Comparison of ENCODE assay signal across 14 mouse cellular contexts in the genomic region with DNA sequence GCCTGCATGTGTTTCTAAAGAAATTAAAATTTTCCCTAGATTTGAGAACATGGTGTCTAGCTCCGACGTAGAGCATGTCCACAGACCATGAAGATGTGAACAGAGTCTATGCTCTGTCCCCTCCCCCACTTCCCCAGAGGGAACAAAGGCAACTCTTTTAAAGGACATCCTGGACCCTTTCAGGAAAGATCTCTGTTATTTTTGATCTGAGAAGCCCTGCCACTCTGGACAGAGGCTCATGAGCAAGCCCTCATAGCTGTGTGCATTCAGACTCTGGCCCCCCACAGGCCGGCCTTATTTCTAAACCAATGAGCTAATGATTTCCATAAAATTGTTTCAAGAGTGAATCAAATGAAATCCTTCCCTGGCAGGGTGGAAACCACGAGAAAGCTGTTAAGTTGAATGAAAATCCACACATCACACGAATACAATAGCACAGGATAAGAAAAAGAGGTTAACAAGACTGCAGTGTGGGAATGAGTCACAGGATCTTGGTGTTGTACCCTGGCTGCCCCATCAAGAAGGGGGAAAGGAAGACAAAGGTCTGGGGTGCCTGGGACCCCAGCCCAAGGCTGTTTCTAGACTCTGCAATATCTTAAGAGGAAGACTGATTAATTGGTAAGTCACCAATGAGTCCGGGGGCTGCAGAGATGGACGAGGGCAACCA.
DNase-seq lines count a peak whose midpoint lies in the region; ATAC-seq and TF ChIP-seq lines count a peak whose summit lies in the region.
"Had no signal": no experiment of that assay in that cellular context is flagged by ENCODE, and none has a peak within 500 bp of the region (broad histone marks: within the 10 kb centered on the region; RNA-seq: fewer than 3 reads in every experiment).

No protein-coding gene starts in this region.

- DNase-seq in heart, postnatal 36 days: no peak
- DNase-seq in lung, embryonic 14.5 days: peak; percentile 32
- no peak for DNase-seq in lung, postnatal 4 days
- no peak for DNase-seq in left cerebral cortex, adult 2 months (ENCODE audit: extremely low spot score in 1 of 2, low spot score in 2 of 2)
- DNase-seq: cerebellum, adult 8-10 months; heart, postnatal 4 days; liver, postnatal 0 days; right cerebral cortex, postnatal 4 days had no signal

- 54% methylated on average over 7 of the region's 7 CpGs for WGBS in heart, embryonic 11.5 days (ENCODE audit: insufficient replicate concordance)
- 69% methylated on average over 7 of the region's 7 CpGs for WGBS in lung, embryonic 14.5 days
- 18% methylated on average over 7 of the region's 7 CpGs for WGBS in forebrain, embryonic 12.5 days
- WGBS in limb, embryonic 13.5 days: 47% methylated on average over 7 of the region's 7 CpGs
- 75% methylated on average over 7 of the region's 7 CpGs for WGBS in intestine, embryonic 16.5 days

- ATAC-seq in heart, embryonic 11.5 days (replicated peaks; ENCODE audit: insufficient number of reproducible peaks, low FRiP score, low TSS enrichment): no peak
- no peak for ATAC-seq in lung, embryonic 14.5 days (ENCODE audit: insufficient read depth)
- peak; percentile 65 for ATAC-seq in forebrain, embryonic 12.5 days (ENCODE audit: low FRiP score)
- no peak for ATAC-seq in limb, embryonic 13.5 days (ENCODE audit: low FRiP score, low read depth)
- ATAC-seq in intestine, embryonic 16.5 days: no peak
- ATAC-seq: activated CD4-positive, CD25-positive, alpha-beta regulatory T cell, adult 4 months; liver, postnatal 0 days had no signal

- H3K27me3 ChIP-seq in heart, embryonic 11.5 days (ENCODE audit: control insufficient read depth, insufficient read depth, low read length): no peaks in the 10 kb centered on the region
- H3K27me3 ChIP-seq in lung, embryonic 14.5 days (ENCODE audit: insufficient read depth, low read length): no peaks in the 10 kb centered on the region
- H3K27me3 ChIP-seq in forebrain, embryonic 12.5 days: peaks cover 11% of the 10 kb centered on the region
- H3K27me3 ChIP-seq in limb, embryonic 13.5 days: no peaks in the 10 kb centered on the region
- no peaks in the 10 kb centered on the region for H3K27me3 ChIP-seq in intestine, embryonic 16.5 days (replicated peaks; ENCODE audit: control insufficient read depth, insufficient read depth, low read length)
- H3K27me3 ChIP-seq: stomach, embryonic 15.5 days had no signal

- H3K27ac ChIP-seq in heart, embryonic 11.5 days (ENCODE audit: low read depth, low read length): peak overlapping the region; percentile 59
- no peak overlapping the region for H3K27ac ChIP-seq in lung, embryonic 14.5 days (ENCODE audit: low read depth)
- H3K27ac ChIP-seq in forebrain, embryonic 12.5 days: peak overlapping the region; percentile 75
- peak overlapping the region; percentile 56 for H3K27ac ChIP-seq in limb, embryonic 13.5 days
- H3K27ac ChIP-seq in intestine, embryonic 16.5 days (ENCODE audit: low read length): no peak overlapping the region
- H3K27ac ChIP-seq in left cerebral cortex, adult 2 months: no peak overlapping the region
- H3K27ac ChIP-seq: stomach, embryonic 15.5 days had no signal

- intact Hi-C loops in heart, postnatal 36 days (cut with DNase I): no loop called here
- intact Hi-C loops in left cerebral cortex, adult 2 months (cut with DNase I): no loop called here

- peaks cover 35% of the 10 kb centered on the region for H3K4me1 ChIP-seq in heart, embryonic 11.5 days (ENCODE audit: control insufficient read depth, insufficient read depth, low read length)
- no peaks in the 10 kb centered on the region for H3K4me1 ChIP-seq in lung, embryonic 14.5 days (ENCODE audit: insufficient read depth)
- peaks cover 33% of the 10 kb centered on the region for H3K4me1 ChIP-seq in forebrain, embryonic 12.5 days
- peaks cover 21% of the 10 kb centered on the region for H3K4me1 ChIP-seq in limb, embryonic 13.5 days
- 0 out of 2 replicates have a peak, but pooled peaks cover 8% of the 10 kb centered on the region for H3K4me1 ChIP-seq in intestine, embryonic 16.5 days (ENCODE audit: control insufficient read depth, insufficient read depth, low read length)
- H3K4me1 ChIP-seq: stomach, embryonic 15.5 days had no signal

- peaks cover 30% of the 10 kb centered on the region for H3K36me3 ChIP-seq in heart, embryonic 11.5 days (ENCODE audit: control insufficient read depth, insufficient read depth, low read length)
- peaks cover 40% of the 10 kb centered on the region for H3K36me3 ChIP-seq in lung, embryonic 14.5 days (ENCODE audit: insufficient read depth)
- H3K36me3 ChIP-seq in forebrain, embryonic 12.5 days (replicated peaks): peaks cover 45% of the 10 kb centered on the region
- peaks cover 53% of the 10 kb centered on the region for H3K36me3 ChIP-seq in limb, embryonic 13.5 days
- peaks cover 7% of the 10 kb centered on the region for H3K36me3 ChIP-seq in intestine, embryonic 16.5 days (ENCODE audit: control insufficient read depth, insufficient read depth, low read length)
- H3K36me3 ChIP-seq: stomach, embryonic 15.5 days had no signal

- TF ChIP-seq CTCF in lung, embryonic 14.5 days (IDR thresholded peaks at IDR 0.05; ENCODE audit: low read depth): no peak
- no peak for TF ChIP-seq CTCF in left cerebral cortex, adult 2 months (IDR thresholded peaks at IDR 0.05)

- no peaks in the 10 kb centered on the region for H3K9me3 ChIP-seq in heart, embryonic 11.5 days (replicated peaks; ENCODE audit: control insufficient read depth, low read length)
- H3K9me3 ChIP-seq in lung, embryonic 14.5 days (ENCODE audit: low read depth, low read length): no peaks in the 10 kb centered on the region
- no peaks in the 10 kb centered on the region for H3K9me3 ChIP-seq in forebrain, embryonic 12.5 days
- no peaks in the 10 kb centered on the region for H3K9me3 ChIP-seq in limb, embryonic 13.5 days
- no peaks in the 10 kb centered on the region for H3K9me3 ChIP-seq in intestine, embryonic 16.5 days (ENCODE audit: control insufficient read depth, low read length)
- H3K9me3 ChIP-seq: stomach, embryonic 15.5 days had no signal

- no peak overlapping the region for H3K4me2 ChIP-seq in heart, embryonic 11.5 days
- no peak overlapping the region for H3K4me2 ChIP-seq in lung, embryonic 14.5 days
- H3K4me2 ChIP-seq in forebrain, embryonic 12.5 days: no peak overlapping the region
- H3K4me2 ChIP-seq in limb, embryonic 13.5 days (replicated peaks): no peak overlapping the region
- H3K4me2 ChIP-seq in intestine, embryonic 16.5 days (ENCODE audit: low read depth, low read length): no peak overlapping the region
- H3K4me2 ChIP-seq: stomach, embryonic 15.5 days had no signal

- H3K4me3 ChIP-seq in heart, embryonic 11.5 days (ENCODE audit: low read depth, low read length): no peak overlapping the region
- H3K4me3 ChIP-seq in lung, embryonic 14.5 days (ENCODE audit: low read depth, low read length): no peak overlapping the region
- no peak overlapping the region for H3K4me3 ChIP-seq in forebrain, embryonic 12.5 days (replicated peaks)
- no peak overlapping the region for H3K4me3 ChIP-seq in limb, embryonic 13.5 days
- H3K4me3 ChIP-seq in intestine, embryonic 16.5 days (ENCODE audit: low read length): no peak overlapping the region
- H3K4me3 ChIP-seq in left cerebral cortex, adult 2 months: no peak overlapping the region
- H3K4me3 ChIP-seq: stomach, embryonic 15.5 days had no signal

- H3K9ac ChIP-seq in heart, embryonic 11.5 days (ENCODE audit: low read depth, low read length): no peak overlapping the region
- no peak overlapping the region for H3K9ac ChIP-seq in lung, embryonic 14.5 days
- no peak overlapping the region for H3K9ac ChIP-seq in forebrain, embryonic 12.5 days
- H3K9ac ChIP-seq in limb, embryonic 13.5 days: no peak overlapping the region
- H3K9ac ChIP-seq in intestine, embryonic 16.5 days (ENCODE audit: low read depth, low read length): no peak overlapping the region
- H3K9ac ChIP-seq: liver, postnatal 0 days; stomach, embryonic 15.5 days had no signal

Comparison
In these comparisons a context has a peak if more than half of its experiments do, and no peak if none do; other contexts are left out.
1. H3K27ac ChIP-seq: peak in heart, embryonic 11.5 days (single experiment), forebrain, embryonic 12.5 days (single experiment) and limb, embryonic 13.5 days (single experiment); none in lung, embryonic 14.5 days (single experiment), intestine, embryonic 16.5 days (single experiment) and left cerebral cortex, adult 2 months (single experiment).